Mouse (Mus musculus) small intestine, adult 2 months (tissue): ENCODE measurements around the gene Hacd3.

ENCODE experiments used
- CTCF ChIP-seq: fragments of 200-500 bp; IDR thresholded peaks from 2 replicates; pipeline ENCODE4 v1.5.1; 2012; ENCODE audit warnings: low read depth, mild to moderate bottlenecking, control low read depth, inconsistent platforms, low read length, moderate library complexity, mixed read lengths; ENCODE audit not compliant: insufficient replicate concordance, insufficient read length; ENCODE audit errors: extremely low read depth
- POLR2A ChIP-seq: fragments of 200-500 bp; IDR thresholded peaks from 2 replicates; pipeline ENCODE4 v1.6.1; 2012; ENCODE audit warnings: low read depth, mild to moderate bottlenecking, control low read depth, inconsistent platforms, low read length, moderate library complexity

- TF ChIP-seq CTCF (no peak), POLR2A (no peak)
Observed at GRCm38 (mm10) chr9:65016978-65017827, 4.3 kb downstream of the Hacd3 start.
